Mouse (Mus musculus): Measurements from ENCODE around the gene Cc2d1a.
A peak's percentile ranks its signal among the peaks of the same experiment; 100 is the strongest.

The Cc2d1a gene

GRCm38 (mm10) chr8:84105676-84106075 is 42.1 kb downstream of the Cc2d1a start:
- no peak for DNase-seq (ENCODE audit: low read depth in 1 of 2, low spot score in 2 of 2)

GRCm38 (mm10) chr8:84104697-84105609 is 42.8 kb downstream of the Cc2d1a start, which contains the start of gene Dcaf15:
TSS of gene Dcaf15 (minus strand) at chr8:84104768.
- peak; percentile 88 to 92 for DNase-seq (ENCODE audit: low read depth in 1 of 2, low spot score in 2 of 2)

GRCm38 (mm10) chr8:84104221-84104620 is 43.5 kb downstream of the Cc2d1a start:
- DNase-seq (ENCODE audit: low read depth in 1 of 2, low spot score in 2 of 2), result peak in 1 of 2 experiments; percentile 25

- no peak for DNase-seq (ENCODE audit: low read depth in 1 of 2, low spot score in 2 of 2)
These were observed 44.1 kb downstream of the Cc2d1a start for GRCm38 (mm10) chr8:84103601-84104000.

GRCm38 (mm10) chr8:84101476-84102270 is 46.1 kb downstream of the Cc2d1a start:
- no peak for DNase-seq (ENCODE audit: low read depth in 1 of 2, low spot score in 2 of 2)

GRCm38 (mm10) chr8:84098376-84098775 is 49.4 kb downstream of the Cc2d1a start:
- DNase-seq (ENCODE audit: low read depth in 1 of 2, low spot score in 2 of 2), result no peak

GRCm38 (mm10) chr8:84096061-84096460 is 51.7 kb downstream of the Cc2d1a start:
- no peak for DNase-seq (ENCODE audit: low read depth in 1 of 2, low spot score in 2 of 2)

- no peak for DNase-seq (ENCODE audit: low read depth in 1 of 2, low spot score in 2 of 2)
These were observed 57.2 kb downstream of the Cc2d1a start for GRCm38 (mm10) chr8:84090585-84090984.

GRCm38 (mm10) chr8:84089277-84089676 is 58.5 kb downstream of the Cc2d1a start:
- no peak for DNase-seq (ENCODE audit: low read depth in 1 of 2, low spot score in 2 of 2)

GRCm38 (mm10) chr8:84087821-84088220 is 59.9 kb downstream of the Cc2d1a start:
- no peak for DNase-seq (ENCODE audit: low read depth in 1 of 2, low spot score in 2 of 2)

GRCm38 (mm10) chr8:84087156-84087555 is 60.6 kb downstream of the Cc2d1a start:
- DNase-seq (ENCODE audit: low read depth in 1 of 2, low spot score in 2 of 2), result no peak

GRCm38 (mm10) chr8:84084341-84085115 is 63.2 kb downstream of the Cc2d1a start:
- no peak for DNase-seq (ENCODE audit: low read depth in 1 of 2, low spot score in 2 of 2)

- DNase-seq (ENCODE audit: low read depth in 1 of 2, low spot score in 2 of 2), result no peak
These were observed 63.9 kb downstream of the Cc2d1a start for GRCm38 (mm10) chr8:84083829-84084241.

Measured in monocyte, adult 2 months (primary cell).